Mouse (Mus musculus) urinary bladder, postnatal 14 days (tissue): ENCODE data around the gene Apbb2.

Source experiments
- DNase-seq: peaks from one replicate; pipeline ENCODE4 v3.0.0; 2021; ENCODE audit warnings: low spot score

Apbb2 gene

GRCm38 (mm10) chr5:66340356-66341102, 278.1 kb downstream of the Apbb2 start:
- DNase-seq = no peak

DNA sequence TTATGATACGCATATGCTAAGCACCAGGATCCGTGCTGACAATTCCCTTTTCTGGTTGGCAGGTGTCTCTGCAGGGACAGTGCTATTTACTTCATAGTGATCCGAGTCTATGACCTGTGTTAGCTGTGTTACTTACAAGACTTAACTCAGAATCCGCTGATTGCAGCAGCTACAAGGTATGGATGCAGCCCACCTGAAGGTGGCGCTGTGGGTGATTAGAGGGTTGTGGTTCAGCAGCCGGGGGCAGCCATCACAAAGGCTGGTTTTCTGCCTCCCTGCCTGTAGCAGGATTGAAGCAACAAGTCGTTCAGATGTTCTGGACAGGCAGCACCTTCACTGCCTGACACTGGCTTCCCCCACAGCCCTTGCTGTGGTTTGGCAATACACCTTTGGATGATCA, 280.0 kb downstream of the Apbb2 start:
- no peak for DNase-seq

- DNase-seq = peak; percentile 11
Measured at GRCm38 (mm10) chr5:66337969-66338345, 280.6 kb downstream of the Apbb2 start.

GRCm38 (mm10) chr5:66337025-66337968, 281.3 kb downstream of the Apbb2 start:
- DNase-seq = peak; percentile 48

DNA sequence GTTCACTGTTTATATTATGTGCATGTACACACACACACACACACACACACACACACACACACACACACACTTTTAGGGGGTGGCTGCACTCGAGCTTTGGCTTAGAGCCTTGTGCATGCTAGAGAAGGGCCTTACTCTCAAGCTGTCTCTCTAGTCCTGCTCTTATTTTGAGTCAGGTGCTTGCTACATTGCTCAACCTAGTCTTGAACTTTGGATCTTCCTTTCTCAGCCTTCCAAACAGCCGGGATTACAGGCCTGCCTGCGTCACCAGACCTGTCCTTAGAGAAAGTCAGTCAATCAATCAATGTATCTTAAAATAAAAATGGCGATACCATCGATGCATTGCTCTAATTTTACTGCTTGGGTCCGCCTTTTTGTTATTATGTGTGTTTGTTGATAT, 287.8 kb downstream of the Apbb2 start:
- no peak for DNase-seq

GRCm38 (mm10) chr5:66328766-66329165, 289.8 kb downstream of the Apbb2 start:
- DNase-seq = no peak

DNA sequence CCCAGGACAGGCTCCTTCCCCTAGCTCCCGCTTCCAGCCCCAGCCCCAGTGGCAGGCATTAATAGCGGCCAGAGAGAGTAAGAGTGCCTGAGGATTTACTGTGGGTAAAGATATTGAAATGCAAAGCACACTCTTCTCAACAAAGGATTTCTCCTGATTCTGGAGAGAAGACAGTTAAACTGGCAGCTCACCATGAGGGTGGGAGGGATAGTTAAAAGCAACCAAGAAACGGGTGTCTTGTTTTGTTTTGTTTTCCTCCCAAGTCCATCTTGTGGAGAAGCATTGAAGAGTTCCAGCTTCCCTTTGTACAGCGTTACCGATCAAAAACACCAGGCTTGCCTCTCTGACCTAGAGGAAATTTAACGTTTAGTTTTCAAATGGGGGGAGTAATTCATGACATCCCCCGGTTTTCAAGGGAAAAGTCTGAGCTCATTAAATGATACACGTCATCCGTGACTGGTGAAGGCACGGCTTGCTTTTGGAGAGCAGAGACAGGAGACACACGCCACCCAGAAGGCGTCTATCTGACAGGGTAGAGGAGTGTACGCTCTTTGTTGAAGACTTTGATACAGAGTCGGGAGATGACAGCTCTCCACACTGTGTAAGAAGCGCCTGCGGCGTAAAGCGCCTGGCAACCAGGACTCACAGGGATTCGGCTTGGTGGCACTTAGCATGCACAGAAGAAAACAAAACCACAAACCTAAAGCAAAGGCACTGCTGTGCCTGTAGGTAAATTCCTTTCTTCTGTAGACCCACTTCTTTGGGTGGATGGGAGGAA, 290.4 kb downstream of the Apbb2 start:
- DNase-seq = no peak

DNA sequence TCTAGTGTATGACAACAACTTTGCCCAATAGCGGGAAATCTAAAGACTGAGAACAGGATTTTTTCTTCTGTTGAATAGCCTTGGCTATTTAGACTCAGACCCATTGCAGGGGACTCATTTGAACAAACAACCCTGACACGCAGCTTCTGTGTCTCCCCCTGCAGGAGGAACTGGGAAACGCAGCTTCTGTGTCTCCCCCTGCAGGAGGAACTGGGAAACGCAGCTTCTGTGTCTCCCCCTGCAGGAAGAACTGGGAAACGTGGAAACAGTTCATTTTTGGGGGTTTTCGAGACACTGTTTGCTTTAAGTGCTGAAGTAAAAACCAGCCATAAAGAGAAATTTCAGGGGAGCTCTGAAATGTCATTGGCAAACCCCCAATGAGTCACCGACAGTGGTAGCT, 292.2 kb downstream of the Apbb2 start:
- no peak for DNase-seq

DNA sequence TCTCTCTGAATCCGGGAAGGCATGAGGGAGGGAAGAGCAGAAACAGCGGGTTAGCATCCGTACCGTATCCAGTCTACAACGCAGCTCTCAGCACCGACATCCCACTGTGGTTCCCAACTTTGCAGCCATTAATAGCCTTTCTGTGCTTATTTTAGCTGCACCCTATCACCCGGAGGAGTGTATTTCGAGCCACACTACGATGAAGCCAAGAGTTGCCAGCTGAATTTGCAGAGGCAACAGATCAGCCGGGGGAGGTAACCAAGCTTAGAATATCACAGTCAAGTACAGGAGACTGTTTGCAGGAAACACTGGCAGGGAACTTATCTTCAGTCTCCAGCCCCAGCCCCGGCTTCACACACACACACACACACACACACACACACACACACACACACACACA, 295.0 kb downstream of the Apbb2 start:
- no peak for DNase-seq

DNA sequence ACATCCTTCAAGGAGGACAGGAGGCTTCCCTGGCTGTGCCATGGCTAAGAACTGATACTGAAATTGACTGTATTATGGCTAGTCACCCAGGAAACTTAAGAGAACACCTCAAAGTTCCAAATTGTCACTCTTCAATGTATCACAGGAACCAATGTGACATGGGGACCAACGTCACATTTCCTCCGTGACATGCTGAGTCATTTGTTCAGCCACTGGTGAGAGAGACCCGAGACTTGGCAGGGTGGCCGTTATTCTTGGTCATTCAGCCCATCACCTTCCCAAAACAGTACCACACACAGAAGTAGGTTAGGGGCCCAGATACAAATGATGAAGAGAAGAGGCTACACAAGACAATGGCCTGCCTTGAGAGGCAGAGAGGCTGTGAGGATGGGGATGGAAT, 295.5 kb downstream of the Apbb2 start:
- DNase-seq = no peak

GRCm38 (mm10) chr5:66319827-66320404, 298.7 kb downstream of the Apbb2 start:
- DNase-seq = no peak

GRCm38 (mm10) chr5:66319341-66319740, 299.2 kb downstream of the Apbb2 start:
- DNase-seq = peak; percentile 65

DNA sequence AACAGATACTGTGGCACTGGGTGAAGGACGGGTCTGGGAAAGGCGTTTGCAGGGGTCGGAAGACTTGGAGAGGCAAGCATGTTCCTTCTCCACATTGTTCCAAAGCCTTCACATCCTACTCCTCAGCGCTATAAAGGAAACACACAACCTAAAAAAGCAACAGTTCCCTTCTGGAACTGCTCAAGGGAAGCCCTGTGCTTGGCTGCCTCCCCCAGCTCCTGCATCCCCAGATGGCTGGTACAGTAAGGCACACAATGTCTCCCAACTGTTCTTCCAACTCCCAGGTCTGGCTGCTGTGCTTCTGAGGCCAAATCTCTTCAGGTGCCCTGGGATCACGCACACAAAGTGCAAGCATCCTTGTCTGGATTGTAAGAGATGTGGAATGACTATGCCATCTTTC, 302.8 kb downstream of the Apbb2 start:
- DNase-seq = no peak

DNA sequence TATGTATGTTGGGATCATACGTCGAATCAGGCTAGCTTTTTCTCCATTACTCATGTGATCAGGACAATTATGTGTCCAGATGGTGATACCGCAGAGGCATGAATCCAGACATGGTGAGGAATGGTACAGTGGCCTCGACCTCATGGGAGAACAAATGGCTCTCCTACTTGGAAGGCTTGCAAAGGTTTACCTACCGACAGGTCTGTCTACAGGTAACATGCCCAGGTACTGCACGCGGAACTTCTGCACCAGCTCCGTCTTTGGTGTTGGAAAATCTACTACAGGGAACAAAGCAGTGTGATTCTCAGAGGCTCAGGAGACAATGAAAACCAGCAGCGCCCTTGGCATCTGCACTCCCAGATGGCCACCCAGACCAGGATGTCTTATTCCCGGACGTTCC, 307.8 kb downstream of the Apbb2 start:
- no peak for DNase-seq

DNA sequence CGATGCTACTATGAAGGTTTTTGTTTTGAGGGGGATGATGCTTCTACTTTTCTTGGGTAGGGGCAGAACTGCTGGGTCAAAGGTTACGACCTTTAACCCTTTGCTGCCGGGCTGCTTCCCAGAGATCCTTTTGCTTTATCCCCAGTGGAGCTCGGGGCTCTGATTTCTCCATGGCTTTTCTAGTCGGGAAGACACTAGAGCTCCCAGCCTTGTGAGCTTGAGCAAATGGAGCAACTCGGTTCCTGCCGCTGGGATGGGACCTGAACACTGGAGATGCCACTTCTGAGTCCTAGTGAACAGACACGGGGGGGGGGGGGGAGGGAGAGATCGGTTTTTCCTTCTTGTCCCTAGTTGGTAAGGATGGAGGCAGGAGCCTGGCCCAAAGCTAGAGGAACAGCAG, 308.3 kb downstream of the Apbb2 start:
- no peak for DNase-seq

DNA sequence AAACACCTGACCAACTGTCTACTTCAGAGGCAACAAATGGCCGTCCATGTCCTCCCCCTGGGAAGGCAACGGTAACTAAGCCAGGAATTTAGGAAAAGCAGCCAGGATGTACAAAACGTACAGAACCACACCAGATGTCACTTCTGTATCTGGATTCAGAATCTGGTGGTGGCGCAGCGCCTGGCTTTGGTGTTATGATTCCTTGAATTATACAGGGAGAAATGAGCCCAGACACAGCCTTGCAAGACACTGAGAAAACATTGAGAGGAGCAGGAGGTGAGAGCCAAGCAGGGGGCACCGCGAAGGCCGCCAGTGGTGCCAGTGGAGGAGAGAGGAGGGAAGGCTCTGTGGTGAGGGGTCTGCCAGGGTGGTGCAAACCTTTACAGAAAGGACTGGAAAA, 313.1 kb downstream of the Apbb2 start:
- DNase-seq = no peak

GRCm38 (mm10) chr5:66304300-66305067, 314.1 kb downstream of the Apbb2 start:
- no peak for DNase-seq

GRCm38 (mm10) chr5:66302873-66303272, 315.7 kb downstream of the Apbb2 start:
- no peak for DNase-seq

- DNase-seq = no peak
Measured at GRCm38 (mm10) chr5:66302085-66302815, 316.3 kb downstream of the Apbb2 start.

DNA sequence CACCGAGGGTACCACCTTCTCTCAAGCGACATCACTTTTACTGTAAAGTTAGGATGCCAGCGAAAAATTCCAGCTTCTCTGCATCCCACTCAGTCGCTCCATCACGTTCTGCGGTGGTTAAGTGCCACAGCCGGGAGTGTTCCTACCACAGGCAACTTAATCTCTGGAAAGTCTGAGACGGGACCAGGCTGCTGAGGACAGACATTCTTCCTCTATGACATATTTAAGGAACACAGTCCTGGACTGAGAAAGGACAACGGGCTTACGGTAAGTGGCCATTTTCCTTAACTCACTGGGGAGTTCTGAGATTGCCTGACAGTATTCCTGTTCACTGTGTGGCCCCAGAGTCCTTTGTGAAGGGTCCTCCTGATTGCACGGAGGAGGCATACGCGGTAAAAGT, 318.0 kb downstream of the Apbb2 start:
- no peak for DNase-seq

GRCm38 (mm10) chr5:66298856-66299255, 319.7 kb downstream of the Apbb2 start:
- DNase-seq = no peak
